Mouse (Mus musculus): ENCODE data around the gene Dync1h1. TPM values are rescaled to one million over a fixed set of nuclear protein-coding genes. Genes with fewer than 3 reads are reported as not detected.

Gene Dync1h1
- polyA plus RNA-seq, 1 experiment from 2014 or later = 60.5 TPM

DNA sequence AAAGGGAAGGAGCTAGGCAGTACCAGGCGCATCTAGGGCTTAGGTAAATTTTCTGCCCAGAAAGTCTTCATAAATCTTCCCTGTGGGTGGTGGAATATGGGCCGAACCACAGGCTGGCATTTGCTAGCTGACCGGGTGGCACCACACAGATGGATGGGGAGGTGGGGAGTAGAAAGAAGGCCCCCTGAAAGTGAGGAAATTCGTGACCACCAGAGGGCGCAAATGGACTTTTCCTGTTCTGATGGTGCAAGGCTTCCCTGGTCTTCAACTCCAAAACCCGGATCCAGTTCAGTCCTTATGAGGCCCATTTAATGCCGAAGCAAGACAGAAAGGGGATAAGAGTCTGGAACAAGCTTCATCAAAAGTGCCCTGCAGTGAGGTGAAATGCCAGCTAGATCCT is 2.7 kb upstream of the Dync1h1 start:
- no peaks in the 10 kb centered on the region for H3K36me3 ChIP-seq (ENCODE audit: control insufficient read depth, insufficient read depth, low read length)
- no peaks in the 10 kb centered on the region for H3K27me3 ChIP-seq (replicated peaks; ENCODE audit: control insufficient read depth, insufficient read depth, low read length)
- peak; percentile 65 for DNase-seq (ENCODE audit: low spot score)
- no peak overlapping the region for H3K4me2 ChIP-seq (ENCODE audit: low read depth, low read length)
- no peak overlapping the region for H3K4me3 ChIP-seq (ENCODE audit: low read depth, low read length)
- 11% methylated on average over 7 of the region's 7 CpGs for WGBS
- H3K9me3 ChIP-seq (ENCODE audit: control insufficient read depth, low read length) = no peaks in the 10 kb centered on the region
- no peak overlapping the region for H3K27ac ChIP-seq (replicated peaks; ENCODE audit: low read depth, low read length)
- peak overlapping the region; percentile 16; the same call in 1 of the 2 replicates for H3K9ac ChIP-seq (ENCODE audit: low read depth, low read length)
- peaks cover 17% of the 10 kb centered on the region; the same call in 1 of the 2 replicates for H3K4me1 ChIP-seq (ENCODE audit: control insufficient read depth, insufficient read depth, low read length)
- ATAC-seq (ENCODE audit: low read depth) = no peak

DNA sequence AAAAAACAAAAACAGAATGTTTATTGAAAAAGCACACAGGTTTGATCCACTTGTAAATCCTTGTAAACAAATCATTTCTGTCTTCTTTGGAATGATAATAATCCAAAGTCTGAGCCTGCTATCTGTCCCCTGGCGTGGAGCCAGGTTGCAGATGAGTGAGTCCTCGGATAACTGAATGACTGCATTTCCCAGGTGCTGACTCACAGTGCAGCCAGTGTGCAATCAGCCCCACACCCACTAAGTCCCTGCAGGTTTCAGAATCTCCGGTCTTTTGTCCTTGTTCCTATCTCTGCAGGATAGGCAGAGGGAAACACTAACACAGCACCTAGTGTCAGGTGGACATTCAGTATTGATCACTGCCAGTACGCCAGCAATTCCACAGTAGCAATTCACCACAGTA is 1.5 kb upstream of the Dync1h1 start:
- no peak for ATAC-seq (ENCODE audit: low read depth)
- H3K27me3 ChIP-seq (replicated peaks; ENCODE audit: control insufficient read depth, insufficient read depth, low read length) = no peaks in the 10 kb centered on the region
- no peak overlapping the region for H3K27ac ChIP-seq (replicated peaks; ENCODE audit: low read depth, low read length)
- H3K4me3 ChIP-seq (ENCODE audit: low read depth, low read length) = no peak overlapping the region
- 63% methylated on average over 4 of the region's 4 CpGs for WGBS
- peaks cover 22% of the 10 kb centered on the region; the same call in 1 of the 2 replicates for H3K4me1 ChIP-seq (ENCODE audit: control insufficient read depth, insufficient read depth, low read length)
- H3K9me3 ChIP-seq (ENCODE audit: control insufficient read depth, low read length) = no peaks in the 10 kb centered on the region
- no peak overlapping the region for H3K4me2 ChIP-seq (ENCODE audit: low read depth, low read length)
- H3K36me3 ChIP-seq (ENCODE audit: control insufficient read depth, insufficient read depth, low read length) = no peaks in the 10 kb centered on the region
- DNase-seq (ENCODE audit: low spot score) = no peak
- no peak overlapping the region for H3K9ac ChIP-seq (ENCODE audit: low read depth, low read length)

DNA sequence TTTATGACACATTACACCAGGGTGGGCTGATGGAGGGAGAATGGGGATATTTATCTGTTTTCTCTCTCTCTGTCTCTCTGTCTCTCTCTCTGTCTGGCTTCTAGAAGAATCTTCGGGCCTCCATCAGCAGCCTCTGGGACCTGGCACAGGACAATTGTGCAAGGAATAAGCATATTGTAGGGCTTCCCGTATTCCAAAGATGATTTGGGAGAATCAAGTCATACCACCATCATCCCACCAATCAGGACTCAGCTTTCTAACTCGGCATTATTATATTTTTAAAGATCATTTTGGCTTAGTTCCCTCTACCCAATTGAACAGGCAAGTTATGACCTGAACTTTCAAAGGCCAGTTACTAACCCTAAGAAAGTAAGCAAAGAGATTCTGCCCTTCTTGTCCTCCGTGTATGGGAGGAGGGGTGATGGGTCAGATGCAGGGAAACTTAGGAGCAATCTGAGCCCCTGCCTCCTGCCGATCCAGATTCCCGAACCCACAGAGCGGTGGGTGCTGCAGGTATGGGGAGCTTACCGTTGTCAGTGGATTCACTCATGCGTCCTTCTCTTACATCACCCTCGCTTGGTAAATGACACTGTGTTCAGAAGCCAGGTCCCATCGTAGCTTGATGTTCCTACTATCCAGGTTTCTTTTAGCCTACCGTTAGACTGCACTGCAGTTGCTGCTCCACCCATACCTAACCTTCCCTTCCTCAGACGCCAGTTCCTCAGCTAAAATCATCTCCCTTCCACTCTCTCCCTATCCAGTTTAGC is 844 bp upstream of the Dync1h1 start:
- H3K27me3 ChIP-seq (replicated peaks; ENCODE audit: control insufficient read depth, insufficient read depth, low read length) = no peaks in the 10 kb centered on the region
- no peaks in the 10 kb centered on the region for H3K9me3 ChIP-seq (ENCODE audit: control insufficient read depth, low read length)
- peak overlapping the region; percentile 97 for H3K9ac ChIP-seq (ENCODE audit: low read depth, low read length)
- H3K27ac ChIP-seq (replicated peaks; ENCODE audit: low read depth, low read length) = no peak overlapping the region
- WGBS = 59% methylated on average over 13 of the region's 13 CpGs
- H3K4me1 ChIP-seq (ENCODE audit: control insufficient read depth, insufficient read depth, low read length) = peaks cover 22% of the 10 kb centered on the region; the same call in 1 of the 2 replicates
- H3K4me2 ChIP-seq (ENCODE audit: low read depth, low read length) = peak overlapping the region; percentile 78
- peak overlapping the region; percentile 99 for H3K4me3 ChIP-seq (ENCODE audit: low read depth, low read length)
- no peaks in the 10 kb centered on the region for H3K36me3 ChIP-seq (ENCODE audit: control insufficient read depth, insufficient read depth, low read length)
- peak; percentile 2; the same call in 1 of the 2 replicates for ATAC-seq (ENCODE audit: low read depth)
- DNase-seq (ENCODE audit: low spot score) = no peak

DNA sequence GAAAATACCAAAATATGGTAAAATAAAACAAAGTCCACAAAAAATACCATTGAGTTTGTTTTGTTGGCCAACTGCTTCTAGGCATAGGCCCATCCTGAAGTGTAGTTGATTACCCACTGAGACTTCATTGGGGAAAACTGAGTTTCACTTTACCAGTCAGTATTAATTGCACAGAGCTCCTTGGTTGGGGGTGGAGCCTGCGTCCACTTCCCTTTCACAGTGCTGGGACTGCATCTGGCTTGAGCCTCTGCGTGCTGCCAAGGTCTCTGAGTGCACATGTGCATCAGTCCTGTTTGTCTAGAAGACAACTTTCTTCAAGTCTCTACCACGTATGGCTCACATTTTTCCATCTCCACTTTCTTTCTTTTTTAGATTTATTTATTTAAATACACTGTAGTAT is 4.9 kb downstream of the Dync1h1 start:
- no peak overlapping the region for H3K27ac ChIP-seq (replicated peaks; ENCODE audit: low read depth, low read length)
- 0 out of 2 replicates have a peak, but pooled peaks cover 11% of the 10 kb centered on the region for H3K36me3 ChIP-seq (ENCODE audit: control insufficient read depth, insufficient read depth, low read length)
- H3K27me3 ChIP-seq (replicated peaks; ENCODE audit: control insufficient read depth, insufficient read depth, low read length) = no peaks in the 10 kb centered on the region
- H3K4me2 ChIP-seq (ENCODE audit: low read depth, low read length) = no peak overlapping the region
- WGBS = 88% methylated on average over 3 of the region's 3 CpGs
- H3K4me1 ChIP-seq (ENCODE audit: control insufficient read depth, insufficient read depth, low read length) = peaks cover 18% of the 10 kb centered on the region; the same call in 1 of the 2 replicates
- H3K9me3 ChIP-seq (ENCODE audit: control insufficient read depth, low read length) = no peaks in the 10 kb centered on the region
- H3K4me3 ChIP-seq (ENCODE audit: low read depth, low read length) = no peak overlapping the region
- no peak overlapping the region for H3K9ac ChIP-seq (ENCODE audit: low read depth, low read length)
- ATAC-seq (ENCODE audit: low read depth) = no peak
- no peak for DNase-seq (ENCODE audit: low spot score)

DNA sequence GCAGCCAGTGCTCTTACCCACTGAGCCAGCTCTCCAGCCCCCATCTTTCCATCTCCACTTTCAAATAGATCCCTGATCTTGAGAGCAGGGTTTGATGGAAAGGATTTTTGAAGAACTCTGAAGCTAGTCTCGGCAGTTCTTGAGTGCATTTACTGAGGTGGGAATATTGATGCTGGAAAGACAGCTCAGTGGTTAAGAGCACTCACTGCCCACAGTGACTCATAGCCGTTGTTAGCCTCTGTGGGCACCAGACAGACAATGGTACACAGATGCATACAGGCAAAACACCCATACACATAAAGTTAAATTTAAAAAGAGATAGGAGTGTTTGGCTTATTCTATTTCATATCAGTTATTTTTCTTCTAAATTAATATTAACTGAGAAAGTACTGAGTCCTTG is 5.4 kb downstream of the Dync1h1 start:
- Histone ChIP-seq H3K4me2 (ENCODE audit: low read depth, low read length) (no peak overlapping the region), H3K36me3 (ENCODE audit: control insufficient read depth, insufficient read depth, low read length) (peaks cover 12% of the 10 kb centered on the region; the same call in 1 of the 2 replicates), H3K27ac (replicated peaks; ENCODE audit: low read depth, low read length) (no peak overlapping the region), H3K9ac (ENCODE audit: low read depth, low read length) (no peak overlapping the region), H3K4me3 (ENCODE audit: low read depth, low read length) (no peak overlapping the region), H3K4me1 (ENCODE audit: control insufficient read depth, insufficient read depth, low read length) (peaks cover 18% of the 10 kb centered on the region; the same call in 1 of the 2 replicates), H3K9me3 (ENCODE audit: control insufficient read depth, low read length) (no peaks in the 10 kb centered on the region), H3K27me3 (replicated peaks; ENCODE audit: control insufficient read depth, insufficient read depth, low read length) (no peaks in the 10 kb centered on the region)
- WGBS = 87% methylated on average over 2 of the region's 2 CpGs
- no peak for DNase-seq (ENCODE audit: low spot score)
- ATAC-seq (ENCODE audit: low read depth) = no peak

DNA sequence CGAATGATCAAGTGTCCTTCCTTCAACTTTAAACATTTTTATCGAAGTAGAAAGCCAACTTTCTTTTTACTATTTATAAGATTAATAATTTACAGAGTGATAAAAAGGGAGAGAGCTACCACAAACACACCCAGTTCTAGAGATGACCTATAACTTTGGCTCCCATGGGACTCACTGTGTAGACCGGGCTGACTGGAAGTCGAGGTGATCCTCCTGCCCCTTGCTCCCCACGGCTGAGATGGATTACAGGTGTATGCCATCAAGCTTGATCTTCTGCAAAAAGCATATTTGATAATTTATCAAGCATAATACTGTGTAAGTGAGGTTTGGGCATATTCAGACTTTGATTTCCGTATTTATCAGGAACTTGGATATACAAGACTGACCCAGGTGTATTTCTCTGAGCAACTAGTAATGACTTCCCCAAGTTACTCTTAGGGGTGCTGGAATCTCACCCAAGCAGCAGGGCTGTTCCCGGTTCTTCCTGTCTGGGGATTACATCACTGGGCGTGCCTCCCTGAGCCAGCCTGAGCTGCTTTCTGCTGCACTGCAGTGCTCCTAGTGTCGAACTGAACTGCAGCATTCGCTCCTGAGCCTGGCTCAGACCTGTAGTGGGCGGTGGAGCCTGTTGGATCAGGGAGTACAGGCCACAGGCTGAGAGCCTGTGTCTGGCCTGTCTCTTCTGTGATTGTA is 7.4 kb downstream of the Dync1h1 start:
- peak; percentile 79 for DNase-seq (ENCODE audit: low spot score)
- 0 out of 2 replicates have a peak, but pooled peaks cover 5% of the 10 kb centered on the region for H3K4me1 ChIP-seq (ENCODE audit: control insufficient read depth, insufficient read depth, low read length)
- H3K4me3 ChIP-seq (ENCODE audit: low read depth, low read length) = no peak overlapping the region
- H3K36me3 ChIP-seq (ENCODE audit: control insufficient read depth, insufficient read depth, low read length) = peaks cover 31% of the 10 kb centered on the region
- H3K4me2 ChIP-seq (ENCODE audit: low read depth, low read length) = no peak overlapping the region
- WGBS = 63% methylated on average over 11 of the region's 11 CpGs
- H3K27ac ChIP-seq (replicated peaks; ENCODE audit: low read depth, low read length) = no peak overlapping the region
- no peak overlapping the region for H3K9ac ChIP-seq (ENCODE audit: low read depth, low read length)
- no peaks in the 10 kb centered on the region for H3K27me3 ChIP-seq (replicated peaks; ENCODE audit: control insufficient read depth, insufficient read depth, low read length)
- H3K9me3 ChIP-seq (ENCODE audit: control insufficient read depth, low read length) = no peaks in the 10 kb centered on the region
- ATAC-seq (ENCODE audit: low read depth) = peak; percentile 84

DNA sequence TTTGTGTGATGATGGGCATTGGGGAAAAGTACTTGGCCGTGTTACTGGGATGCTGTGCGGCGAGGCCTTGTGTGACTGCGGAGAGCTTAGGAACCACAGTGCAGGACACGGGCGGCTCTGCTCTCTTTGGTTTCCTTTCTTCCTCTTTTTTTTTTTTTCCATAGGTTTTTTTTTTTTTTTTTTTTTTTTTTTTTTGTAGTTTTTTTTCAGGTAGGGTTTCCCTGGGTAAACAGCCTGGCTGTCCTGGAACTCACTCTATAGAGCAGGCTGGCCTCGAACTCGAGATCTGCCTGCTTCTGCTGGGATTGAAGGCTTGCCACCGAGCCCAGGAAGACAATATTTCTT is 7.9 kb downstream of the Dync1h1 start:
- ATAC-seq (ENCODE audit: low read depth) (no peak), DNase-seq (ENCODE audit: low spot score) (no peak)
- Histone ChIP-seq H3K4me3 (ENCODE audit: low read depth, low read length) (no peak overlapping the region), H3K4me1 (ENCODE audit: control insufficient read depth, insufficient read depth, low read length) (no peaks in the 10 kb centered on the region), H3K27ac (replicated peaks; ENCODE audit: low read depth, low read length) (no peak overlapping the region), H3K36me3 (ENCODE audit: control insufficient read depth, insufficient read depth, low read length) (peaks cover 37% of the 10 kb centered on the region), H3K9ac (ENCODE audit: low read depth, low read length) (no peak overlapping the region), H3K27me3 (replicated peaks; ENCODE audit: control insufficient read depth, insufficient read depth, low read length) (no peaks in the 10 kb centered on the region), H3K9me3 (ENCODE audit: control insufficient read depth, low read length) (no peaks in the 10 kb centered on the region), H3K4me2 (ENCODE audit: low read depth, low read length) (no peak overlapping the region)
- WGBS = 87% methylated on average over 9 of the region's 9 CpGs

DNA sequence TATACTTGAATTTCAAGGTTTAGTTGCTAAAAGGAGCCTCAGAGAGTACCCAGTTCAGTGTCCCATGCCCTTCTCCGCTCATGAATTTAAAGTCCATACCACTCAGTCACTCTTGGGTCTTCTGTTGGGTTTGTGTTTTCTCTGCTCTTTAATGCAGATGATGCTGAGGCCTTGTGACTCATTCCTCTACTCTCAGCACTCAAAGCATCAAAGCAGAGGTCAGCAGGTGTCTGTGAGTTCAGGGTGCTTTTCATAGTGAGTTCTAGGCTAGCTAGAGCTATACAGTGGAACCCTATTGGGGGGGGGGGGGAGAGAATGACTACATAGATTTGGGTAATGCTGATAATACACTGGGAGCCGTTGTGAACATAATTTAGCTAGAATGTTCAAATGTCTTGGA is 9.5 kb downstream of the Dync1h1 start:
- no peak for DNase-seq (ENCODE audit: low spot score)
- Histone ChIP-seq H3K4me1 (ENCODE audit: control insufficient read depth, insufficient read depth, low read length) (no peaks in the 10 kb centered on the region), H3K36me3 (ENCODE audit: control insufficient read depth, insufficient read depth, low read length) (peaks cover 52% of the 10 kb centered on the region), H3K27me3 (replicated peaks; ENCODE audit: control insufficient read depth, insufficient read depth, low read length) (no peaks in the 10 kb centered on the region), H3K27ac (replicated peaks; ENCODE audit: low read depth, low read length) (no peak overlapping the region), H3K9ac (ENCODE audit: low read depth, low read length) (no peak overlapping the region), H3K4me3 (ENCODE audit: low read depth, low read length) (no peak overlapping the region), H3K9me3 (ENCODE audit: control insufficient read depth, low read length) (no peaks in the 10 kb centered on the region), H3K4me2 (ENCODE audit: low read depth, low read length) (no peak overlapping the region)
- 86% methylated on average over 2 of the region's 2 CpGs for WGBS
- ATAC-seq (ENCODE audit: low read depth) = no peak

Measured in embryonic facial prominence, embryonic 14.5 days (tissue).